Mouse (Mus musculus): ENCODE measurements around the gene Gm49673. TPM values are rescaled to one million over a fixed set of nuclear protein-coding genes. Genes with fewer than 3 reads are reported as not detected.
"Not testable (repeated sequence)": the region's sequence is repeated elsewhere in the genome, so short reads cannot be mapped to it uniquely, and the experiment has no call there.

Gm49673 gene
- polyA plus RNA-seq, 1 experiment from 2014 or later = not detected

- not testable (repeated sequence) for H3K27me3 ChIP-seq (ENCODE audit: control insufficient read depth, insufficient read depth, low read depth, low read length); H3K9me3 ChIP-seq (replicated peaks; ENCODE audit: control insufficient read depth, low read length, poor library complexity, severe bottlenecking); H3K9ac ChIP-seq (ENCODE audit: low read depth, low read length); ATAC-seq; H3K27ac ChIP-seq (ENCODE audit: low read length); H3K4me1 ChIP-seq (ENCODE audit: control insufficient read depth, insufficient read depth, low read length); H3K4me2 ChIP-seq (ENCODE audit: low read length); H3K4me3 ChIP-seq (ENCODE audit: low read depth, low read length); H3K36me3 ChIP-seq (ENCODE audit: control insufficient read depth, insufficient read depth, low read length)
- WGBS = 47% methylated on average over 13 of the region's 14 CpGs
Observed at GRCm38 (mm10) chr17:8143802-8144673, 3.5 kb downstream of the Gm49673 start.

- 20% methylated on average over 3 of the region's 3 CpGs for WGBS
- not testable (repeated sequence) for H3K4me1 ChIP-seq (ENCODE audit: control insufficient read depth, insufficient read depth, low read length); H3K27me3 ChIP-seq (ENCODE audit: control insufficient read depth, insufficient read depth, low read depth, low read length); ATAC-seq; H3K9ac ChIP-seq (ENCODE audit: low read depth, low read length); H3K4me2 ChIP-seq (ENCODE audit: low read length); H3K4me3 ChIP-seq (ENCODE audit: low read depth, low read length); H3K36me3 ChIP-seq (ENCODE audit: control insufficient read depth, insufficient read depth, low read length); H3K27ac ChIP-seq (ENCODE audit: low read length); H3K9me3 ChIP-seq (replicated peaks; ENCODE audit: control insufficient read depth, low read length, poor library complexity, severe bottlenecking)
Observed at GRCm38 (mm10) chr17:8140210-8140609, 7.4 kb downstream of the Gm49673 start.

- 100% methylated on average over 5 of the region's 5 CpGs for WGBS
- H3K9me3 ChIP-seq (replicated peaks; ENCODE audit: control insufficient read depth, low read length, poor library complexity, severe bottlenecking); H3K27ac ChIP-seq (ENCODE audit: low read length); ATAC-seq; H3K4me1 ChIP-seq (ENCODE audit: control insufficient read depth, insufficient read depth, low read length); H3K27me3 ChIP-seq (ENCODE audit: control insufficient read depth, insufficient read depth, low read depth, low read length); H3K4me2 ChIP-seq (ENCODE audit: low read length); H3K9ac ChIP-seq (ENCODE audit: low read depth, low read length); H3K36me3 ChIP-seq (ENCODE audit: control insufficient read depth, insufficient read depth, low read length); H3K4me3 ChIP-seq (ENCODE audit: low read depth, low read length): not testable (repeated sequence)
Observed at GRCm38 (mm10) chr17:8138116-8138515, 9.5 kb downstream of the Gm49673 start.

GRCm38 (mm10) chr17:8130849-8131248, 16.7 kb downstream of the Gm49673 start:
- not testable (repeated sequence) for H3K9ac ChIP-seq (ENCODE audit: low read depth, low read length); H3K4me1 ChIP-seq (ENCODE audit: control insufficient read depth, insufficient read depth, low read length); H3K4me3 ChIP-seq (ENCODE audit: low read depth, low read length); H3K27me3 ChIP-seq (ENCODE audit: control insufficient read depth, insufficient read depth, low read depth, low read length); H3K4me2 ChIP-seq (ENCODE audit: low read length); H3K9me3 ChIP-seq (replicated peaks; ENCODE audit: control insufficient read depth, low read length, poor library complexity, severe bottlenecking); ATAC-seq; H3K27ac ChIP-seq (ENCODE audit: low read length); H3K36me3 ChIP-seq (ENCODE audit: control insufficient read depth, insufficient read depth, low read length)
- WGBS = no CpG with 5 or more reads among the region's 6 CpGs

- not testable (repeated sequence) for H3K27ac ChIP-seq (ENCODE audit: low read length); ATAC-seq; H3K9me3 ChIP-seq (replicated peaks; ENCODE audit: control insufficient read depth, low read length, poor library complexity, severe bottlenecking); H3K9ac ChIP-seq (ENCODE audit: low read depth, low read length); H3K27me3 ChIP-seq (ENCODE audit: control insufficient read depth, insufficient read depth, low read depth, low read length); H3K4me2 ChIP-seq (ENCODE audit: low read length); H3K4me1 ChIP-seq (ENCODE audit: control insufficient read depth, insufficient read depth, low read length); H3K36me3 ChIP-seq (ENCODE audit: control insufficient read depth, insufficient read depth, low read length); H3K4me3 ChIP-seq (ENCODE audit: low read depth, low read length)
- 78% methylated on average over 9 of the region's 9 CpGs for WGBS
Observed at GRCm38 (mm10) chr17:8129578-8129977, 18.0 kb downstream of the Gm49673 start.

- H3K4me1 ChIP-seq (ENCODE audit: control insufficient read depth, insufficient read depth, low read length); H3K9me3 ChIP-seq (replicated peaks; ENCODE audit: control insufficient read depth, low read length, poor library complexity, severe bottlenecking); ATAC-seq; H3K4me2 ChIP-seq (ENCODE audit: low read length); H3K27me3 ChIP-seq (ENCODE audit: control insufficient read depth, insufficient read depth, low read depth, low read length); H3K36me3 ChIP-seq (ENCODE audit: control insufficient read depth, insufficient read depth, low read length); H3K9ac ChIP-seq (ENCODE audit: low read depth, low read length); H3K27ac ChIP-seq (ENCODE audit: low read length); H3K4me3 ChIP-seq (ENCODE audit: low read depth, low read length): not testable (repeated sequence)
- no CpG with 5 or more reads among the region's 7 CpGs for WGBS
Observed at GRCm38 (mm10) chr17:8128326-8128993, 19.1 kb downstream of the Gm49673 start.

GRCm38 (mm10) chr17:8124586-8124985, 23.0 kb downstream of the Gm49673 start:
- not testable (repeated sequence) for H3K27ac ChIP-seq (ENCODE audit: low read length); H3K4me2 ChIP-seq (ENCODE audit: low read length); H3K4me3 ChIP-seq (ENCODE audit: low read depth, low read length); H3K9ac ChIP-seq (ENCODE audit: low read depth, low read length); H3K27me3 ChIP-seq (ENCODE audit: control insufficient read depth, insufficient read depth, low read depth, low read length); H3K36me3 ChIP-seq (ENCODE audit: control insufficient read depth, insufficient read depth, low read length); H3K4me1 ChIP-seq (ENCODE audit: control insufficient read depth, insufficient read depth, low read length); ATAC-seq; H3K9me3 ChIP-seq (replicated peaks; ENCODE audit: control insufficient read depth, low read length, poor library complexity, severe bottlenecking)
- WGBS = 90% methylated on average over 2 of the region's 6 CpGs

- not testable (repeated sequence) for H3K36me3 ChIP-seq (ENCODE audit: control insufficient read depth, insufficient read depth, low read length); H3K9me3 ChIP-seq (replicated peaks; ENCODE audit: control insufficient read depth, low read length, poor library complexity, severe bottlenecking); ATAC-seq; H3K9ac ChIP-seq (ENCODE audit: low read depth, low read length); H3K4me2 ChIP-seq (ENCODE audit: low read length); H3K27me3 ChIP-seq (ENCODE audit: control insufficient read depth, insufficient read depth, low read depth, low read length); H3K4me3 ChIP-seq (ENCODE audit: low read depth, low read length); H3K4me1 ChIP-seq (ENCODE audit: control insufficient read depth, insufficient read depth, low read length); H3K27ac ChIP-seq (ENCODE audit: low read length)
- WGBS = no CpG with 5 or more reads among the region's 3 CpGs
Observed at GRCm38 (mm10) chr17:8122974-8123373, 24.6 kb downstream of the Gm49673 start.

GRCm38 (mm10) chr17:8116928-8117327, 30.7 kb downstream of the Gm49673 start:
- H3K36me3 ChIP-seq (ENCODE audit: control insufficient read depth, insufficient read depth, low read length); H3K4me2 ChIP-seq (ENCODE audit: low read length); H3K27ac ChIP-seq (ENCODE audit: low read length); ATAC-seq; H3K4me1 ChIP-seq (ENCODE audit: control insufficient read depth, insufficient read depth, low read length); H3K27me3 ChIP-seq (ENCODE audit: control insufficient read depth, insufficient read depth, low read depth, low read length); H3K9me3 ChIP-seq (replicated peaks; ENCODE audit: control insufficient read depth, low read length, poor library complexity, severe bottlenecking); H3K9ac ChIP-seq (ENCODE audit: low read depth, low read length); H3K4me3 ChIP-seq (ENCODE audit: low read depth, low read length): not testable (repeated sequence)
- no CpG with 5 or more reads among the region's 6 CpGs for WGBS
